Mouse (Mus musculus): ENCODE results near the gene Slc29a4. TPM values are rescaled to one million over a fixed set of nuclear protein-coding genes. Genes with fewer than 3 reads are reported as not detected.
A peak's percentile ranks its signal among the peaks of the same experiment; 100 is the strongest.

Slc29a4 gene
- 15.7 and 21.9 TPM in 2 replicates for total RNA-seq (2021)
- long read RNA-seq, transcript Slc29a4-201 (11 exons, 2,789 nt): major isoform, 9 of 16 reads
- long read RNA-seq, partial matches to known transcripts: 2 of 16 reads
- long read RNA-seq, other reads (novel, unspliced or antisense): 5 of 16 reads

- no peak for DNase-seq
Measured at GRCm38 (mm10) chr5:142692248-142692647, at the start of gene Slc29a4. TSS of gene Slc29a4 (plus strand) at chr5:142692512.

- no peak for DNase-seq
Measured at GRCm38 (mm10) chr5:142648162-142648561, 44.1 kb upstream of the Slc29a4 start.

- no peak for DNase-seq
Measured at GRCm38 (mm10) chr5:142649460-142650050, 42.8 kb upstream of the Slc29a4 start.

GRCm38 (mm10) chr5:142650390-142650789 is 41.9 kb upstream of the Slc29a4 start:
- no peak for DNase-seq

- no peak for DNase-seq
Measured at GRCm38 (mm10) chr5:142650794-142651497, 41.4 kb upstream of the Slc29a4 start.

- DNase-seq: no peak
Measured at GRCm38 (mm10) chr5:142652266-142652665, 40.0 kb upstream of the Slc29a4 start.

- DNase-seq: no peak
Measured at GRCm38 (mm10) chr5:142660656-142661434, 31.5 kb upstream of the Slc29a4 start.

- DNase-seq: no peak
Measured at GRCm38 (mm10) chr5:142667921-142668320, 24.4 kb upstream of the Slc29a4 start.

GRCm38 (mm10) chr5:142668556-142669263 is 23.6 kb upstream of the Slc29a4 start:
- no peak for DNase-seq

- DNase-seq: peak; percentile 22
Measured at GRCm38 (mm10) chr5:142669726-142670125, 22.6 kb upstream of the Slc29a4 start.

GRCm38 (mm10) chr5:142673082-142673481 is 19.2 kb upstream of the Slc29a4 start:
- peak; percentile 33 for DNase-seq

GRCm38 (mm10) chr5:142678141-142678571 is 14.2 kb upstream of the Slc29a4 start:
- peak; percentile 78 for DNase-seq

- no peak for DNase-seq
Measured at GRCm38 (mm10) chr5:142679065-142679464, 13.2 kb upstream of the Slc29a4 start.

- peak; percentile 42 for DNase-seq
Measured at GRCm38 (mm10) chr5:142681911-142682310, 10.4 kb upstream of the Slc29a4 start.

GRCm38 (mm10) chr5:142682529-142682928 is 9.8 kb upstream of the Slc29a4 start:
- no peak for DNase-seq

- DNase-seq: no peak
Measured at GRCm38 (mm10) chr5:142688866-142689265, 3.4 kb upstream of the Slc29a4 start.

- DNase-seq: no peak
Measured at GRCm38 (mm10) chr5:142690343-142690742, 2.0 kb upstream of the Slc29a4 start.

GRCm38 (mm10) chr5:142692971-142693737 is 842 bp downstream of the Slc29a4 start:
- DNase-seq: no peak

- peak; percentile 25 for DNase-seq
Measured at GRCm38 (mm10) chr5:142693738-142694430, 1.6 kb downstream of the Slc29a4 start.

GRCm38 (mm10) chr5:142694627-142695340 is 2.5 kb downstream of the Slc29a4 start:
- DNase-seq: peak; percentile 75
